Mouse (Mus musculus) MEL-GATA-1-ER (cell line): ENCODE results near the gene Olfr1080.
"Not testable (repeated sequence)": the region's sequence is repeated elsewhere in the genome, so short reads cannot be mapped to it uniquely, and the experiment has no call there.

Experiments
- DNase-seq: peaks from one replicate; pipeline ENCODE4 v3.0.0-alpha.2; 2012; ENCODE audit warnings: low read depth; ENCODE audit errors: extremely low read depth

The Olfr1080 gene

GRCm38 (mm10) chr2:86558135-86558534 lies at the start of gene Olfr1080:
Gene Olfr1080 (minus strand): TSS chr2:86558235.
- not testable (repeated sequence) for DNase-seq

GRCm38 (mm10) chr2:86598866-86599265 lies 40.8 kb upstream of the Olfr1080 start, which contains the start of gene Olfr1082:
Gene Olfr1082 (minus strand): TSS chr2:86598966.
- not testable (repeated sequence) for DNase-seq

- no peak for DNase-seq
Observed at GRCm38 (mm10) chr2:86542380-86542779, 15.7 kb downstream of the Olfr1080 start, which contains the start of gene Olfr1079. Gene Olfr1079 (minus strand): TSS chr2:86542480.

- DNase-seq: no peak
Observed at GRCm38 (mm10) chr2:86530991-86531390, 27.0 kb downstream of the Olfr1080 start.

GRCm38 (mm10) chr2:86508161-86508560 lies 49.9 kb downstream of the Olfr1080 start, which contains the start of gene Olfr1076:
Gene Olfr1076 (plus strand): TSS chr2:86508461.
- DNase-seq: no peak
